Mouse (Mus musculus) stomach, postnatal 0 days (tissue): Measurements from ENCODE around the gene Ccdc9. TPM values are rescaled to one million over a fixed set of nuclear protein-coding genes. Genes with fewer than 3 reads are reported as not detected.
"Not testable (repeated sequence)": the region's sequence is repeated elsewhere in the genome, so short reads cannot be mapped to it uniquely, and the experiment has no call there.

Source experiments
- ATAC-seq: fragments of 200-750 bp; cut with Nextera tagmentation; 2 replicates; pipeline ENCODE4 v1.8.0; 2017; ENCODE audit not compliant: low FRiP score, low TSS enrichment
- DNase-seq: peaks from one replicate; pipeline ENCODE4 v3.0.0-alpha.2; 2016; ENCODE audit warnings: low spot score
- H3K27ac ChIP-seq: fragments of 300-500 bp; sonication (generic); replicated peaks from 2 replicates; pipeline ENCODE4 v1.5.1; 2014; ENCODE audit warnings: mild to moderate bottlenecking, control low read depth
- H3K27me3 ChIP-seq: fragments of 300-500 bp; sonication (generic); 2 replicates; pipeline ENCODE4 v1.6.1; 2014; ENCODE audit warnings: low read length; ENCODE audit not compliant: control insufficient read depth, insufficient read depth
- H3K36me3 ChIP-seq: fragments of 300-500 bp; sonication (generic); 2 replicates; pipeline ENCODE4 v1.6.1; 2014; ENCODE audit warnings: low read length, mixed read lengths; ENCODE audit not compliant: control insufficient read depth, insufficient read depth
- H3K4me1 ChIP-seq: fragments of 300-500 bp; sonication (generic); replicated peaks from 2 replicates; pipeline ENCODE4 v1.6.1; 2014; ENCODE audit warnings: antibody characterized with exemption; ENCODE audit not compliant: control insufficient read depth, insufficient read depth
- H3K4me2 ChIP-seq: fragments of 300-500 bp; sonication (generic); replicated peaks from 2 replicates; pipeline ENCODE4 v1.6.1; 2014; ENCODE audit warnings: low read depth, mild to moderate bottlenecking, control low read depth, moderate library complexity
- H3K4me3 ChIP-seq: fragments of 300-500 bp; sonication (generic); 2 replicates; pipeline ENCODE4 v1.5.1; 2014; ENCODE audit warnings: low read depth, low read length, control low read depth
- H3K9ac ChIP-seq: fragments of 300-500 bp; sonication (generic); 2 replicates; pipeline ENCODE4 v1.6.1; 2014; ENCODE audit warnings: mild to moderate bottlenecking, low read length, control low read depth, mixed read lengths
- H3K9me3 ChIP-seq: fragments of 300-500 bp; sonication (generic); 2 replicates; pipeline ENCODE4 v1.6.1; 2016; ENCODE audit warnings: low read length; ENCODE audit not compliant: control insufficient read depth
- CTCF ChIP-seq: IDR thresholded peaks from 2 replicates; pipeline ENCODE4 v1.5.1; 2016; ENCODE audit warnings: antibody characterized with exemption, low read depth, mild to moderate bottlenecking, moderate library complexity
- EP300 ChIP-seq: optimal IDR thresholded peaks from 2 replicates; pipeline ENCODE3; 2016; ENCODE audit warnings: antibody characterized with exemption
- WGBS: fragments of 180-500 bp; shearing (Covaris S2); extraction: QIAGEN DNeasy Blood & Tissue Kit; methylation state at CpG from one replicate; pipeline ENCODE4 v1.1.7; 2014; 5-methylcytosine and 5-hydroxymethylcytosine counted together
- polyA plus RNA-seq: library from polyadenylated mRNA; unstranded; fragments of >200 nt; fragmentation: Nextera tagmentation; extraction: Ambion mirVana; gene quantifications from 2 replicates; pipeline ENCODE4 v1.2.1, GENCODE M21; 2015

The Ccdc9 gene
- polyA plus RNA-seq, 1 experiment from 2014 or later = 11.5 TPM

GRCm38 (mm10) chr7:16309318-16310019 lies 22.9 kb upstream of the Ccdc9 start:
- H3K27me3 ChIP-seq = no peaks in the 10 kb centered on the region
- H3K36me3 ChIP-seq = no peaks in the 10 kb centered on the region
- TF ChIP-seq CTCF (0 out of 2 replicates have a peak, but pooled peaks have one; percentile 12), EP300 (peak; percentile 52)
- H3K4me1 ChIP-seq = peaks cover 14% of the 10 kb centered on the region
- peak; percentile 46; the same call in 1 of the 2 replicates for ATAC-seq
- DNase-seq = peak; percentile 91
- peak overlapping the region; percentile 88 for H3K27ac ChIP-seq
- peak overlapping the region; percentile 100 for H3K4me2 ChIP-seq
- H3K9ac ChIP-seq = peak overlapping the region; percentile 70
- no peaks in the 10 kb centered on the region for H3K9me3 ChIP-seq
- peak overlapping the region; percentile 72 for H3K4me3 ChIP-seq
- under 1% methylated on average over 56 of the region's 61 CpGs for WGBS

- no peaks in the 10 kb centered on the region for H3K27me3 ChIP-seq
- no peaks in the 10 kb centered on the region for H3K9me3 ChIP-seq
- H3K27ac ChIP-seq = peak overlapping the region; percentile 88; the same call in 1 of the 2 replicates
- H3K4me2 ChIP-seq = peak overlapping the region; percentile 100
- WGBS = 28% methylated on average over 16 of the region's 16 CpGs
- TF ChIP-seq CTCF (no peak), EP300 (no peak)
- peak overlapping the region; percentile 72 for H3K4me3 ChIP-seq
- H3K4me1 ChIP-seq = peaks cover 12% of the 10 kb centered on the region
- ATAC-seq (no peak), DNase-seq (no peak)
- no peaks in the 10 kb centered on the region for H3K36me3 ChIP-seq
- H3K9ac ChIP-seq = peak overlapping the region; percentile 70; the same call in 1 of the 2 replicates
These were observed 22.1 kb upstream of the Ccdc9 start for GRCm38 (mm10) chr7:16308555-16309317.

- Histone ChIP-seq H3K9ac (peak within 1 kb of the TSS; percentile 70; the same call in 1 of the 2 replicates), H3K4me2 (peak within 1 kb of the TSS; percentile 100), H3K4me3 (peak within 1 kb of the TSS; percentile 72), H3K27ac (peak within 1 kb of the TSS; percentile 88)
- H3K9me3 ChIP-seq, H3K27me3 ChIP-seq, H3K4me1 ChIP-seq, H3K36me3 ChIP-seq, ATAC-seq, DNase-seq: not testable (repeated sequence)
- WGBS = 22% methylated on average over 1 of the region's 1 CpGs
These were observed 21.5 kb upstream of the Ccdc9 start, which contains the start of gene Bbc3 for GRCm38 (mm10) chr7:16308093-16308492. Bbc3 (plus strand) TSS chr7:16308393.

- DNase-seq, H3K4me1 ChIP-seq, H3K4me2 ChIP-seq, H3K27ac ChIP-seq, H3K9me3 ChIP-seq, ATAC-seq, H3K9ac ChIP-seq, H3K4me3 ChIP-seq, H3K36me3 ChIP-seq, H3K27me3 ChIP-seq: not testable (repeated sequence)
- 75% methylated on average over 6 of the region's 6 CpGs for WGBS
These were observed 20.5 kb upstream of the Ccdc9 start for GRCm38 (mm10) chr7:16307141-16307540.

- Histone ChIP-seq H3K36me3 (no peaks in the 10 kb centered on the region), H3K9me3 (no peaks in the 10 kb centered on the region), H3K4me1 (0 out of 2 replicates have a peak, but pooled peaks cover 4% of the 10 kb centered on the region), H3K27ac (peak overlapping the region; percentile 53; the same call in 1 of the 2 replicates), H3K9ac (peak overlapping the region; percentile 54), H3K4me2 (peak overlapping the region; percentile 53), H3K27me3 (no peaks in the 10 kb centered on the region), H3K4me3 (peak overlapping the region; percentile 33)
- DNase-seq (peak; percentile 86), ATAC-seq (peak; percentile 53)
- 2% methylated on average over 51 of the region's 52 CpGs for WGBS
- TF ChIP-seq EP300 (no peak), CTCF (no peak)
These were observed 12.9 kb upstream of the Ccdc9 start for GRCm38 (mm10) chr7:16299419-16300035.
